Mouse (Mus musculus) forebrain, postnatal 0 days (tissue): ENCODE results near the gene Uqcc1. TPM values are rescaled to one million over a fixed set of nuclear protein-coding genes. Genes with fewer than 3 reads are reported as not detected.

Experiments used
- ATAC-seq: fragments of 200-750 bp; cut with Nextera tagmentation; 2 replicates; pipeline ENCODE4 v1.8.0; 2017; ENCODE audit warnings: mild to moderate bottlenecking, moderate library complexity
- DNase-seq: peaks from one replicate; pipeline ENCODE4 v3.0.0-alpha.2; 2015
- H3K27ac ChIP-seq: fragments of 300-500 bp; sonication (generic); 2 replicates; pipeline ENCODE4 v1.5.1; 2014; ENCODE audit warnings: low read depth, mild to moderate bottlenecking, antibody characterized with exemption, low read length, moderate library complexity, mixed read lengths
- H3K27me3 ChIP-seq: fragments of 300-500 bp; sonication (generic); 2 replicates; pipeline ENCODE4 v1.6.1; 2014; ENCODE audit warnings: mild to moderate bottlenecking, low read length, mixed read lengths; ENCODE audit not compliant: insufficient read depth
- H3K36me3 ChIP-seq: fragments of 300-500 bp; sonication (generic); 2 replicates; pipeline ENCODE4 v1.6.1; 2014; ENCODE audit warnings: mild to moderate bottlenecking, moderate library complexity; ENCODE audit not compliant: insufficient read depth
- H3K4me1 ChIP-seq: fragments of 300-500 bp; sonication (generic); 2 replicates; pipeline ENCODE4 v1.6.1; 2014; ENCODE audit warnings: antibody characterized with exemption; ENCODE audit not compliant: insufficient read depth
- H3K4me2 ChIP-seq: fragments of 300-500 bp; sonication (generic); 2 replicates; pipeline ENCODE4 v1.6.1; 2014; ENCODE audit warnings: low read depth, mild to moderate bottlenecking, moderate library complexity
- H3K4me3 ChIP-seq: fragments of 300-500 bp; sonication (generic); 2 replicates; pipeline ENCODE4 v1.5.1; 2014; ENCODE audit warnings: low read depth, low read length, mixed read lengths
- H3K9ac ChIP-seq: fragments of 300-500 bp; sonication (generic); 2 replicates; pipeline ENCODE4 v1.6.1; 2014; ENCODE audit warnings: mild to moderate bottlenecking
- H3K9me3 ChIP-seq: fragments of 300-500 bp; sonication (generic); 2 replicates; pipeline ENCODE4 v1.6.1; 2016; ENCODE audit warnings: low read length
- CTCF ChIP-seq: sonication (generic); IDR thresholded peaks from 2 replicates; pipeline ENCODE4 v1.5.1; 2016; ENCODE audit warnings: antibody characterized with exemption, control low read depth, low read depth
- WGBS: fragments of 180-500 bp; shearing (Covaris S2); extraction: QIAGEN DNeasy Blood & Tissue Kit; methylation state at CpG from one replicate; pipeline ENCODE4 v1.1.7; 2014; 5-methylcytosine and 5-hydroxymethylcytosine counted together
- polyA plus RNA-seq: library from polyadenylated mRNA; unstranded; fragments of >200 nt; fragmentation: Nextera tagmentation; extraction: Ambion mirVana; gene quantifications from 2 replicates; pipeline ENCODE4 v1.2.1, GENCODE M21; 2015
- total RNA-seq: library from RNA; depleted of rRNA; stranded (reverse); fragments of >200 nt; gene quantifications from 2 replicates; pipeline ENCODE4 v1.2.3, GENCODE M21; 2014

Gene Uqcc1
- total and polyA plus RNA-seq, 2 experiments from 2014 or later: 63.0 to 67.7 TPM

- 34% methylated on average over 5 of the region's 5 CpGs for WGBS
- ATAC-seq: no peak
Measured at GRCm38 (mm10) chr2:155945580-155945979, 15.5 kb upstream of the Uqcc1 start.

GRCm38 (mm10) chr2:155945124-155945523, 15.0 kb upstream of the Uqcc1 start, which contains the start of gene Gdf5:
Gdf5 (minus strand) TSS chr2:155945367.
- Histone ChIP-seq H3K9ac (0 out of 2 replicates have a peak within 1 kb of the TSS, but pooled peaks have one; percentile 10), H3K9me3 (no peaks in the 10 kb centered on the region), H3K4me3 (no peak within 1 kb of the TSS), H3K27ac (0 out of 2 replicates have a peak within 1 kb of the TSS, but pooled peaks have one; percentile 1), H3K36me3 (no peaks in the 10 kb centered on the region), H3K4me2 (peak within 1 kb of the TSS; percentile 27), H3K4me1 (no peaks in the 10 kb centered on the region), H3K27me3 (no peaks in the 10 kb centered on the region)
- WGBS: 17% methylated on average over 13 of the region's 13 CpGs
- no peak for TF ChIP-seq CTCF
- DNase-seq (peak; percentile 21), ATAC-seq (no peak)

More at GRCm38 (mm10) chr2:155945580-155945979, 15.5 kb upstream of the Uqcc1 start:
- no peaks in the 10 kb centered on the region for H3K4me1 ChIP-seq
- H3K4me2 ChIP-seq: no peak overlapping the region; the same call in 1 of the 2 replicates
- no peak for DNase-seq
- TF ChIP-seq CTCF: no peak
- no peak overlapping the region for H3K4me3 ChIP-seq
- H3K27me3 ChIP-seq: no peaks in the 10 kb centered on the region
- no peak overlapping the region for H3K27ac ChIP-seq
- H3K9me3 ChIP-seq: no peaks in the 10 kb centered on the region
- H3K9ac ChIP-seq: no peak overlapping the region
- H3K36me3 ChIP-seq: no peaks in the 10 kb centered on the region

GRCm38 (mm10) chr2:155944685-155945084, 14.6 kb upstream of the Uqcc1 start:
- no peak overlapping the region for H3K4me3 ChIP-seq
- WGBS: 87% methylated on average over 4 of the region's 4 CpGs
- no peak for DNase-seq
- TF ChIP-seq CTCF: no peak
- H3K27ac ChIP-seq: 0 out of 2 replicates have a peak overlapping the region, but pooled peaks have one; percentile 1
- ATAC-seq: no peak
- peak overlapping the region; percentile 27; the same call in 1 of the 2 replicates for H3K4me2 ChIP-seq
- H3K27me3 ChIP-seq: no peaks in the 10 kb centered on the region
- H3K4me1 ChIP-seq: no peaks in the 10 kb centered on the region
- H3K9ac ChIP-seq: 0 out of 2 replicates have a peak overlapping the region, but pooled peaks have one; percentile 10
- H3K9me3 ChIP-seq: no peaks in the 10 kb centered on the region
- no peaks in the 10 kb centered on the region for H3K36me3 ChIP-seq

- H3K27ac ChIP-seq: no peak overlapping the region
- no peaks in the 10 kb centered on the region for H3K4me1 ChIP-seq
- under 1% methylated on average over 8 of the region's 8 CpGs for WGBS
- no peaks in the 10 kb centered on the region for H3K36me3 ChIP-seq
- no peak for TF ChIP-seq CTCF
- no peak overlapping the region for H3K9ac ChIP-seq
- 0 out of 2 replicates have a peak overlapping the region, but pooled peaks have one; percentile 1 for H3K4me3 ChIP-seq
- H3K9me3 ChIP-seq: no peaks in the 10 kb centered on the region
- ATAC-seq: no peak
- H3K27me3 ChIP-seq: no peaks in the 10 kb centered on the region
- H3K4me2 ChIP-seq: peak overlapping the region; percentile 22; the same call in 1 of the 2 replicates
- DNase-seq: no peak
Measured at GRCm38 (mm10) chr2:155943463-155943862, 13.4 kb upstream of the Uqcc1 start.

- no peak overlapping the region for H3K4me2 ChIP-seq
- H3K9me3 ChIP-seq: no peaks in the 10 kb centered on the region
- no peaks in the 10 kb centered on the region for H3K4me1 ChIP-seq
- no peak overlapping the region for H3K27ac ChIP-seq
- H3K27me3 ChIP-seq: no peaks in the 10 kb centered on the region
- DNase-seq: no peak
- no peak for TF ChIP-seq CTCF
- no peak for ATAC-seq
- H3K9ac ChIP-seq: no peak overlapping the region
- no peak overlapping the region for H3K4me3 ChIP-seq
- WGBS: 93% methylated on average over 40 of the region's 40 CpGs
- no peaks in the 10 kb centered on the region for H3K36me3 ChIP-seq
Measured at GRCm38 (mm10) chr2:155941697-155942442, 11.8 kb upstream of the Uqcc1 start.

GRCm38 (mm10) chr2:155940681-155941080, 10.6 kb upstream of the Uqcc1 start, which contains the start of gene Gm15557:
Gm15557 (plus strand) TSS chr2:155940728.
- H3K4me2 ChIP-seq: no peak within 1 kb of the TSS
- H3K9ac ChIP-seq: no peak within 1 kb of the TSS
- 84% methylated on average over 3 of the region's 3 CpGs for WGBS
- no peak for TF ChIP-seq CTCF
- H3K4me1 ChIP-seq: no peaks in the 10 kb centered on the region
- DNase-seq (no peak), ATAC-seq (no peak)
- H3K9me3 ChIP-seq: no peaks in the 10 kb centered on the region
- H3K27me3 ChIP-seq: no peaks in the 10 kb centered on the region
- H3K27ac ChIP-seq: no peak within 1 kb of the TSS
- no peaks in the 10 kb centered on the region for H3K36me3 ChIP-seq
- no peak within 1 kb of the TSS for H3K4me3 ChIP-seq

- DNase-seq: no peak
- no peak for TF ChIP-seq CTCF
- Histone ChIP-seq H3K4me1 (no peaks in the 10 kb centered on the region), H3K36me3 (no peaks in the 10 kb centered on the region), H3K4me2 (no peak overlapping the region), H3K27ac (no peak overlapping the region), H3K27me3 (no peaks in the 10 kb centered on the region), H3K9ac (no peak overlapping the region), H3K4me3 (no peak overlapping the region), H3K9me3 (no peaks in the 10 kb centered on the region)
- WGBS: 73% methylated on average over 7 of the region's 7 CpGs
- no peak for ATAC-seq
Measured at GRCm38 (mm10) chr2:155939897-155940529, 9.9 kb upstream of the Uqcc1 start.
